Mouse (Mus musculus): ENCODE measurements around the gene Ctdsp2. TPM values are rescaled to one million over a fixed set of nuclear protein-coding genes. Genes with fewer than 3 reads are reported as not detected.
A peak's percentile ranks its signal among the peaks of the same experiment; 100 is the strongest.

Ctdsp2 gene
- polyA plus RNA-seq, 1 experiment from 2014 or later = 10.7 TPM

- H3K9me3 ChIP-seq (ENCODE audit: low read length) = no peaks in the 10 kb centered on the region
- peak within 1 kb of the TSS; percentile 62 for H3K9ac ChIP-seq (replicated peaks)
- ATAC-seq (peak; percentile 47), DNase-seq (peak; percentile 40)
- TF ChIP-seq CTCF (IDR thresholded peaks at IDR 0.05; ENCODE audit: low read depth) (no peak), EP300 (IDR thresholded peaks at IDR 0.05; ENCODE audit: low read depth) (no peak)
- H3K4me1 ChIP-seq (ENCODE audit: insufficient read depth) = peaks cover 11% of the 10 kb centered on the region
- H3K27me3 ChIP-seq (ENCODE audit: insufficient read depth, low read length) = peaks cover 8% of the 10 kb centered on the region; the same call in 1 of the 2 replicates
- H3K36me3 ChIP-seq (replicated peaks; ENCODE audit: insufficient read depth, low read length) = peaks cover 3% of the 10 kb centered on the region; the same call in 1 of the 2 replicates
- peak within 1 kb of the TSS; percentile 90 for H3K4me2 ChIP-seq (ENCODE audit: low read depth, low read length)
- H3K27ac ChIP-seq (ENCODE audit: low read depth) = peak within 1 kb of the TSS; percentile 52; the same call in 1 of the 2 replicates
- H3K4me3 ChIP-seq (ENCODE audit: low read depth, low read length) = peak within 1 kb of the TSS; percentile 72
- WGBS (ENCODE audit: insufficient replicate concordance) = 0% methylated on average over 28 of the region's 28 CpGs
Observed at GRCm38 (mm10) chr10:127041274-127041766, 62.8 kb downstream of the Ctdsp2 start, which contains the start of the genes Mettl1 and Eef1akmt3. Gene Mettl1, plus strand, starts transcription at chr10:127041414. Gene Eef1akmt3, minus strand, starts transcription at chr10:127041513.

GRCm38 (mm10) chr10:127041774-127042338 is 63.3 kb downstream of the Ctdsp2 start:
- Histone ChIP-seq H3K9ac (replicated peaks) (peak overlapping the region; percentile 62), H3K4me2 (ENCODE audit: low read depth, low read length) (peak overlapping the region; percentile 90), H3K9me3 (ENCODE audit: low read length) (no peaks in the 10 kb centered on the region), H3K27me3 (ENCODE audit: insufficient read depth, low read length) (peaks cover 8% of the 10 kb centered on the region; the same call in 1 of the 2 replicates), H3K4me3 (ENCODE audit: low read depth, low read length) (peak overlapping the region; percentile 72), H3K27ac (ENCODE audit: low read depth) (peak overlapping the region; percentile 52; the same call in 1 of the 2 replicates), H3K4me1 (ENCODE audit: insufficient read depth) (peaks cover 11% of the 10 kb centered on the region), H3K36me3 (replicated peaks; ENCODE audit: insufficient read depth, low read length) (peaks cover 3% of the 10 kb centered on the region; the same call in 1 of the 2 replicates)
- peak; percentile 89 for DNase-seq
- TF ChIP-seq CTCF (IDR thresholded peaks at IDR 0.05; ENCODE audit: low read depth) (no peak), EP300 (IDR thresholded peaks at IDR 0.05; ENCODE audit: low read depth) (no peak)
- ATAC-seq = peak; percentile 91
- WGBS (ENCODE audit: insufficient replicate concordance) = 1% methylated on average over 44 of the region's 44 CpGs

GRCm38 (mm10) chr10:127042468-127043115 is 64.1 kb downstream of the Ctdsp2 start:
- Histone ChIP-seq H3K9ac (replicated peaks) (peak overlapping the region; percentile 62), H3K4me2 (ENCODE audit: low read depth, low read length) (peak overlapping the region; percentile 90), H3K4me3 (ENCODE audit: low read depth, low read length) (peak overlapping the region; percentile 72), H3K36me3 (replicated peaks; ENCODE audit: insufficient read depth, low read length) (peaks cover 3% of the 10 kb centered on the region; the same call in 1 of the 2 replicates), H3K27me3 (ENCODE audit: insufficient read depth, low read length) (peaks cover 9% of the 10 kb centered on the region), H3K27ac (ENCODE audit: low read depth) (0 out of 2 replicates have a peak overlapping the region, but pooled peaks have one; percentile 52), H3K9me3 (ENCODE audit: low read length) (no peaks in the 10 kb centered on the region), H3K4me1 (ENCODE audit: insufficient read depth) (peaks cover 11% of the 10 kb centered on the region)
- DNase-seq (no peak), ATAC-seq (no peak; the same call in 1 of the 2 replicates)
- no peak for TF ChIP-seq CTCF (IDR thresholded peaks at IDR 0.05; ENCODE audit: low read depth)
- 12% methylated on average over 5 of the region's 5 CpGs for WGBS (ENCODE audit: insufficient replicate concordance)

GRCm38 (mm10) chr10:127043187-127043586 is 64.7 kb downstream of the Ctdsp2 start:
- 88% methylated on average over 6 of the region's 6 CpGs for WGBS (ENCODE audit: insufficient replicate concordance)
- peaks cover 3% of the 10 kb centered on the region; the same call in 1 of the 2 replicates for H3K36me3 ChIP-seq (replicated peaks; ENCODE audit: insufficient read depth, low read length)
- H3K4me2 ChIP-seq (ENCODE audit: low read depth, low read length) = no peak overlapping the region
- ATAC-seq = no peak
- H3K4me1 ChIP-seq (ENCODE audit: insufficient read depth) = peaks cover 11% of the 10 kb centered on the region
- no peaks in the 10 kb centered on the region for H3K9me3 ChIP-seq (ENCODE audit: low read length)
- H3K9ac ChIP-seq (replicated peaks) = no peak overlapping the region
- TF ChIP-seq EP300 (IDR thresholded peaks at IDR 0.05; ENCODE audit: low read depth) (no peak), CTCF (IDR thresholded peaks at IDR 0.05; ENCODE audit: low read depth) (no peak)
- no peak overlapping the region for H3K4me3 ChIP-seq (ENCODE audit: low read depth, low read length)
- H3K27me3 ChIP-seq (ENCODE audit: insufficient read depth, low read length) = peaks cover 15% of the 10 kb centered on the region
- DNase-seq = no peak
- H3K27ac ChIP-seq (ENCODE audit: low read depth) = no peak overlapping the region

- no peaks in the 10 kb centered on the region for H3K9me3 ChIP-seq (ENCODE audit: low read length)
- H3K4me3 ChIP-seq (ENCODE audit: low read depth, low read length) = peak within 1 kb of the TSS; percentile 17; the same call in 1 of the 2 replicates
- H3K27ac ChIP-seq (ENCODE audit: low read depth) = no peak within 1 kb of the TSS
- no peak within 1 kb of the TSS for H3K9ac ChIP-seq (replicated peaks)
- TF ChIP-seq EP300 (IDR thresholded peaks at IDR 0.05; ENCODE audit: low read depth) = no peak
- no peak for TF ChIP-seq CTCF (IDR thresholded peaks at IDR 0.05; ENCODE audit: low read depth)
- H3K36me3 ChIP-seq (replicated peaks; ENCODE audit: insufficient read depth, low read length) = peaks cover 3% of the 10 kb centered on the region; the same call in 1 of the 2 replicates
- ATAC-seq = no peak
- peak within 1 kb of the TSS; percentile 48 for H3K4me2 ChIP-seq (ENCODE audit: low read depth, low read length)
- WGBS (ENCODE audit: insufficient replicate concordance) = 31% methylated on average over 5 of the region's 5 CpGs
- H3K4me1 ChIP-seq (ENCODE audit: insufficient read depth) = peaks cover 13% of the 10 kb centered on the region
- no peak for DNase-seq
- peaks cover 44% of the 10 kb centered on the region for H3K27me3 ChIP-seq (ENCODE audit: insufficient read depth, low read length)
Observed at GRCm38 (mm10) chr10:127047954-127048353, 69.4 kb downstream of the Ctdsp2 start, which contains the start of gene Cyp27b1. Gene Cyp27b1, plus strand, starts transcription at chr10:127048250.
